Mouse (Mus musculus): ENCODE measurements around the gene Rad9a.

DNA sequence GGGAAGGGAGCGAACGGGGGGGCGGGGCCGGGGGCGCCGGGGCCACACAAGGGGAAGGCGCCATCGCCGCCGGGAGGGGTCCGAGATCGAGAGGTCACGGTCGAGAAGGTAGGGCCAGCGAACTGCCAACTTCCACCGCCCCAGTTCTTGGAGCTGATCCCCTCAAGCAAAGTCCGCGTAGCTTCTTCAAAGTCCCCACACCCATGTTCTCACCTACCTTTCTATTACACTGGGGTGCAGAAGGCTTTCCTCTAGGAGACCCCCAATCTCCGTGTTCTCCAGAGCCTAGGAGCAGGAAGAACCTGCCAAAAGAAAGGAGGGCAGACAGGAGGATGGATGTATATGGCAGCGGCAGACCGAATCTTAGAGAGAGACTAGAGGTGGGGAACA, 14.0 kb upstream of the Rad9a start:
- TF ChIP-seq CTCF (IDR thresholded peaks at IDR 0.05; ENCODE audit: low read depth) (no peak), EP300 (IDR thresholded peaks at IDR 0.05; ENCODE audit: low read depth) (no peak)
